ENCODE assay signal across 8 mouse cellular contexts in the genomic region with DNA sequence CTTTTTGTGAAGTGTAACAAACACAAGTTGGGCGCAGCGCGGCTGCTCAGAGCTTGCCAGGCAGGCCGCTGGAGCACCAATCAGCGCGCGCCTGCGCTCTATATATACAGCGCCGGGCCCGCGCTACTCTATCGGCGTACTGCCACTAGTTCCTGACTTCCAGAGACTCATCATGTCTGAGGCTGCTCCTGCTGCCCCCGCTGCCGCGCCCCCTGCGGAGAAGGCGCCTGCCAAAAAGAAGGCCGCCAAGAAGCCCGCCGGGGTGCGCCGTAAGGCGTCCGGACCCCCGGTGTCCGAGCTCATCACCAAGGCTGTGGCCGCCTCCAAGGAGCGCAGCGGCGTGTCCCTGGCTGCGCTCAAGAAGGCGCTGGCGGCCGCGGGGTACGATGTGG. TPM values are rescaled to one million over a fixed set of nuclear protein-coding genes. Genes with fewer than 3 reads are reported as not detected.
A peak's percentile ranks its signal among the peaks of the same experiment; 100 is the strongest.
DNase-seq lines count a peak whose midpoint lies in the region; ATAC-seq lines count a peak whose summit lies in the region.

A gene (plus strand): TSS at position 132 of the 392 bp plus-strand sequence.

- WGBS in hindbrain, embryonic 12.5 days = under 1% methylated on average over 38 of the region's 38 CpGs

- H3K9ac ChIP-seq in hindbrain, embryonic 12.5 days = peak within 1 kb of the TSS; percentile 82

- no peaks in the 10 kb centered on the region for H3K9me3 ChIP-seq in hindbrain, embryonic 12.5 days (replicated peaks)

- no peaks in the 10 kb centered on the region for H3K27me3 ChIP-seq in hindbrain, embryonic 12.5 days

- peaks cover 13% of the 10 kb centered on the region for H3K4me1 ChIP-seq in hindbrain, embryonic 12.5 days

- H3K27ac ChIP-seq in hindbrain, embryonic 12.5 days = peak within 1 kb of the TSS; percentile 94

- ATAC-seq in hindbrain, embryonic 12.5 days (ENCODE audit: low FRiP score) = peak; percentile 97

- no peaks in the 10 kb centered on the region for H3K36me3 ChIP-seq in hindbrain, embryonic 12.5 days

- H3K4me2 ChIP-seq in hindbrain, embryonic 12.5 days (replicated peaks) = peak within 1 kb of the TSS; percentile 99

- peak within 1 kb of the TSS; percentile 53 for H3K4me3 ChIP-seq in hindbrain, embryonic 12.5 days

- peak; percentile 95 for DNase-seq in NIH3T3 (ENCODE audit: low read depth)
- peak; percentile 76 to 83 for DNase-seq in cerebellum, postnatal 14 days
- peak; percentile 86 to 89 for DNase-seq in frontal cortex, postnatal 14 days (ENCODE audit: low spot score in 2 of 2)
- DNase-seq in layer of hippocampus, postnatal 14 days (ENCODE audit: low spot score in 2 of 2) = peak; percentile 88
- DNase-seq in lung, postnatal 14 days = peak; percentile 91
- peak; percentile 90 for DNase-seq in ovary, postnatal 36 days (ENCODE audit: low spot score)
- DNase-seq in thymus, postnatal 14 days = peak; percentile 97

RNA-seq across cellular contexts. Expression of the gene that starts here (rescaled TPM):
- 15.0 and 15.4 TPM in 2 replicates for polyA plus RNA-seq in hindbrain, embryonic 12.5 days (2016; fragmentation: Nextera tagmentation; extraction: Ambion mirVana)
- total RNA-seq in layer of hippocampus, postnatal 14 days (2021) = 10 to 100 TPM; 64.6 to 74.5 TPM

Comparison
In these comparisons a context has a peak if more than half of its experiments do, and no peak if none do; other contexts are left out.
1. Peak in every context shown above with its lines: DNase-seq, ATAC-seq, H3K4me3 ChIP-seq and H3K27ac ChIP-seq.